Mouse (Mus musculus): ENCODE measurements around the gene Suds3. TPM values are rescaled to one million over a fixed set of nuclear protein-coding genes. Genes with fewer than 3 reads are reported as not detected.

Suds3 gene
- polyA plus RNA-seq, 1 experiment from 2014 or later: 58.2 TPM

- no peak overlapping the region for H3K27ac ChIP-seq (ENCODE audit: low read length)
- H3K27me3 ChIP-seq (ENCODE audit: control insufficient read depth, insufficient read depth, low read length): no peaks in the 10 kb centered on the region
- WGBS: 66% methylated on average over 8 of the region's 8 CpGs
- no peaks in the 10 kb centered on the region for H3K9me3 ChIP-seq (replicated peaks; ENCODE audit: control insufficient read depth, low read length)
- ATAC-seq (replicated peaks; ENCODE audit: extremely low read depth, insufficient read depth, low FRiP score): no peak
- no peak overlapping the region for H3K9ac ChIP-seq (ENCODE audit: low read length)
- peak overlapping the region; percentile 88; the same call in 1 of the 2 replicates for H3K4me2 ChIP-seq (ENCODE audit: low read depth, low read length)
- H3K4me3 ChIP-seq (ENCODE audit: low read length): no peak overlapping the region
- H3K36me3 ChIP-seq (ENCODE audit: control insufficient read depth, insufficient read depth): no peaks in the 10 kb centered on the region
- peaks cover 16% of the 10 kb centered on the region for H3K4me1 ChIP-seq (ENCODE audit: control insufficient read depth, insufficient read depth, low read length)
These were observed 2.9 kb upstream of the Suds3 start for GRCm38 (mm10) chr5:117118850-117119249.

- no peak overlapping the region for H3K27ac ChIP-seq (ENCODE audit: low read length)
- peaks cover 16% of the 10 kb centered on the region for H3K4me1 ChIP-seq (ENCODE audit: control insufficient read depth, insufficient read depth, low read length)
- ATAC-seq (replicated peaks; ENCODE audit: extremely low read depth, insufficient read depth, low FRiP score): no peak
- H3K27me3 ChIP-seq (ENCODE audit: control insufficient read depth, insufficient read depth, low read length): no peaks in the 10 kb centered on the region
- H3K4me3 ChIP-seq (ENCODE audit: low read length): no peak overlapping the region
- H3K36me3 ChIP-seq (ENCODE audit: control insufficient read depth, insufficient read depth): peaks cover 3% of the 10 kb centered on the region; the same call in 1 of the 2 replicates
- no peaks in the 10 kb centered on the region for H3K9me3 ChIP-seq (replicated peaks; ENCODE audit: control insufficient read depth, low read length)
- no peak overlapping the region for H3K9ac ChIP-seq (ENCODE audit: low read length)
- no peak overlapping the region for H3K4me2 ChIP-seq (ENCODE audit: low read depth, low read length)
- WGBS: 79% methylated on average over 2 of the region's 2 CpGs
These were observed 2.3 kb upstream of the Suds3 start for GRCm38 (mm10) chr5:117118220-117118619.

GRCm38 (mm10) chr5:117117716-117118115, 1.8 kb upstream of the Suds3 start:
- peaks cover 16% of the 10 kb centered on the region for H3K4me1 ChIP-seq (ENCODE audit: control insufficient read depth, insufficient read depth, low read length)
- H3K27ac ChIP-seq (ENCODE audit: low read length): no peak overlapping the region
- H3K27me3 ChIP-seq (ENCODE audit: control insufficient read depth, insufficient read depth, low read length): no peaks in the 10 kb centered on the region
- no peak overlapping the region for H3K4me2 ChIP-seq (ENCODE audit: low read depth, low read length)
- 49% methylated on average over 7 of the region's 7 CpGs for WGBS
- no peak for ATAC-seq (replicated peaks; ENCODE audit: extremely low read depth, insufficient read depth, low FRiP score)
- H3K4me3 ChIP-seq (ENCODE audit: low read length): no peak overlapping the region
- peaks cover 7% of the 10 kb centered on the region for H3K36me3 ChIP-seq (ENCODE audit: control insufficient read depth, insufficient read depth)
- H3K9ac ChIP-seq (ENCODE audit: low read length): no peak overlapping the region
- H3K9me3 ChIP-seq (replicated peaks; ENCODE audit: control insufficient read depth, low read length): no peaks in the 10 kb centered on the region

- ATAC-seq (replicated peaks; ENCODE audit: extremely low read depth, insufficient read depth, low FRiP score): no peak
These were observed 1.3 kb upstream of the Suds3 start for GRCm38 (mm10) chr5:117117241-117117640.

GRCm38 (mm10) chr5:117116660-117117059, 747 bp upstream of the Suds3 start:
- Histone ChIP-seq H3K4me1 (ENCODE audit: control insufficient read depth, insufficient read depth, low read length) (peaks cover 16% of the 10 kb centered on the region), H3K27ac (ENCODE audit: low read length) (no peak overlapping the region), H3K36me3 (ENCODE audit: control insufficient read depth, insufficient read depth) (peaks cover 12% of the 10 kb centered on the region), H3K9me3 (replicated peaks; ENCODE audit: control insufficient read depth, low read length) (no peaks in the 10 kb centered on the region), H3K4me3 (ENCODE audit: low read length) (no peak overlapping the region), H3K4me2 (ENCODE audit: low read depth, low read length) (no peak overlapping the region), H3K27me3 (ENCODE audit: control insufficient read depth, insufficient read depth, low read length) (no peaks in the 10 kb centered on the region), H3K9ac (ENCODE audit: low read length) (no peak overlapping the region)
- WGBS: 62% methylated on average over 2 of the region's 2 CpGs
- ATAC-seq (replicated peaks; ENCODE audit: extremely low read depth, insufficient read depth, low FRiP score): no peak

More at GRCm38 (mm10) chr5:117117241-117117640, 1.3 kb upstream of the Suds3 start:
- H3K4me3 ChIP-seq (ENCODE audit: low read length): no peak overlapping the region
- H3K4me2 ChIP-seq (ENCODE audit: low read depth, low read length): no peak overlapping the region
- no peak overlapping the region for H3K27ac ChIP-seq (ENCODE audit: low read length)
- peaks cover 16% of the 10 kb centered on the region for H3K4me1 ChIP-seq (ENCODE audit: control insufficient read depth, insufficient read depth, low read length)
- WGBS: 80% methylated on average over 2 of the region's 2 CpGs
- no peaks in the 10 kb centered on the region for H3K27me3 ChIP-seq (ENCODE audit: control insufficient read depth, insufficient read depth, low read length)
- H3K36me3 ChIP-seq (ENCODE audit: control insufficient read depth, insufficient read depth): peaks cover 10% of the 10 kb centered on the region
- H3K9ac ChIP-seq (ENCODE audit: low read length): no peak overlapping the region
- no peaks in the 10 kb centered on the region for H3K9me3 ChIP-seq (replicated peaks; ENCODE audit: control insufficient read depth, low read length)

GRCm38 (mm10) chr5:117115193-117115767, 633 bp downstream of the Suds3 start:
- Histone ChIP-seq H3K27ac (ENCODE audit: low read length) (peak overlapping the region; percentile 81), H3K9me3 (replicated peaks; ENCODE audit: control insufficient read depth, low read length) (no peaks in the 10 kb centered on the region), H3K4me3 (ENCODE audit: low read length) (peak overlapping the region; percentile 84), H3K9ac (ENCODE audit: low read length) (peak overlapping the region; percentile 82), H3K36me3 (ENCODE audit: control insufficient read depth, insufficient read depth) (peaks cover 17% of the 10 kb centered on the region), H3K27me3 (ENCODE audit: control insufficient read depth, insufficient read depth, low read length) (no peaks in the 10 kb centered on the region), H3K4me2 (ENCODE audit: low read depth, low read length) (peak overlapping the region; percentile 88), H3K4me1 (ENCODE audit: control insufficient read depth, insufficient read depth, low read length) (peaks cover 9% of the 10 kb centered on the region)
- WGBS: under 1% methylated on average over 43 of the region's 43 CpGs
- peak; percentile 8; the same call in 1 of the 2 replicates for ATAC-seq (replicated peaks; ENCODE audit: extremely low read depth, insufficient read depth, low FRiP score)

GRCm38 (mm10) chr5:117114581-117115192, 1.2 kb downstream of the Suds3 start:
- Histone ChIP-seq H3K36me3 (ENCODE audit: control insufficient read depth, insufficient read depth) (peaks cover 17% of the 10 kb centered on the region), H3K9me3 (replicated peaks; ENCODE audit: control insufficient read depth, low read length) (no peaks in the 10 kb centered on the region), H3K27ac (ENCODE audit: low read length) (peak overlapping the region; percentile 81), H3K9ac (ENCODE audit: low read length) (peak overlapping the region; percentile 82), H3K4me2 (ENCODE audit: low read depth, low read length) (peak overlapping the region; percentile 88), H3K4me1 (ENCODE audit: control insufficient read depth, insufficient read depth, low read length) (peaks cover 9% of the 10 kb centered on the region), H3K27me3 (ENCODE audit: control insufficient read depth, insufficient read depth, low read length) (no peaks in the 10 kb centered on the region), H3K4me3 (ENCODE audit: low read length) (peak overlapping the region; percentile 84)
- 4% methylated on average over 16 of the region's 16 CpGs for WGBS
- ATAC-seq (replicated peaks; ENCODE audit: extremely low read depth, insufficient read depth, low FRiP score): no peak

GRCm38 (mm10) chr5:117113330-117113729, 2.6 kb downstream of the Suds3 start:
- no peak for ATAC-seq (replicated peaks; ENCODE audit: extremely low read depth, insufficient read depth, low FRiP score)
- H3K27me3 ChIP-seq (ENCODE audit: control insufficient read depth, insufficient read depth, low read length): no peaks in the 10 kb centered on the region
- peaks cover 27% of the 10 kb centered on the region for H3K36me3 ChIP-seq (ENCODE audit: control insufficient read depth, insufficient read depth)
- no peak overlapping the region for H3K4me2 ChIP-seq (ENCODE audit: low read depth, low read length)
- no peak overlapping the region for H3K27ac ChIP-seq (ENCODE audit: low read length)
- no peak overlapping the region for H3K9ac ChIP-seq (ENCODE audit: low read length)
- no peaks in the 10 kb centered on the region for H3K9me3 ChIP-seq (replicated peaks; ENCODE audit: control insufficient read depth, low read length)
- peaks cover 7% of the 10 kb centered on the region for H3K4me1 ChIP-seq (ENCODE audit: control insufficient read depth, insufficient read depth, low read length)
- WGBS: 93% methylated on average over 7 of the region's 7 CpGs
- no peak overlapping the region for H3K4me3 ChIP-seq (ENCODE audit: low read length)

GRCm38 (mm10) chr5:117111774-117112112, 4.2 kb downstream of the Suds3 start:
- Histone ChIP-seq H3K4me1 (ENCODE audit: control insufficient read depth, insufficient read depth, low read length) (peaks cover 7% of the 10 kb centered on the region), H3K9ac (ENCODE audit: low read length) (no peak overlapping the region), H3K27me3 (ENCODE audit: control insufficient read depth, insufficient read depth, low read length) (no peaks in the 10 kb centered on the region), H3K9me3 (replicated peaks; ENCODE audit: control insufficient read depth, low read length) (no peaks in the 10 kb centered on the region), H3K4me3 (ENCODE audit: low read length) (no peak overlapping the region), H3K4me2 (ENCODE audit: low read depth, low read length) (no peak overlapping the region), H3K36me3 (ENCODE audit: control insufficient read depth, insufficient read depth) (peaks cover 40% of the 10 kb centered on the region), H3K27ac (ENCODE audit: low read length) (no peak overlapping the region)
- 85% methylated on average over 7 of the region's 7 CpGs for WGBS
- ATAC-seq (replicated peaks; ENCODE audit: extremely low read depth, insufficient read depth, low FRiP score): no peak
